ENCODE assay signal across 8 mouse cellular contexts in the genomic region with DNA sequence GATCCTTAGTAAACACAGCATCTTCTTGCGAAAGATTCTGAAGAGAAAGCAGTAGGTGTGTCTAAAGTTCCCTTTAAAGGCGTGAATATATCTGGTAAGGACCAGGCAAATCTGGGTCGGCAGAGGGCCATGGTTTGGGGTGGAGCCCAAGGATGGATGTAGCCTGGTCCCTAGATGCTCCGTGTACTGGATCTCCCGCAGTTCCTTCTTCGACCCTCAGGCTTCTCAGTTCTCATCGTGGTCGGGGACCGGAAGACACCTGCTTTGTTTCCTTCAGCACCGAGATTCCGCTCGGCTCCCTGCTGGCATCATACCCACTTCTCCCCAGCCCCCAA. TPM values are rescaled to one million over a fixed set of nuclear protein-coding genes. Genes with fewer than 3 reads are reported as not detected.
DNase-seq lines count a peak whose midpoint lies in the region; ATAC-seq and TF ChIP-seq lines count a peak whose summit lies in the region.

No protein-coding gene starts in this region.

- intact Hi-C loops in heart, postnatal 25 days (cut with DNase I), result loop anchor here (2.0 kb wide), 1 partner anchor 14 kb away; no protein-coding TSS in a partner anchor

- 1% methylated on average over 12 of the region's 12 CpGs for WGBS in heart, embryonic 14.5 days
- WGBS in bone marrow, adult 2 months, result 2% methylated on average over 12 of the region's 12 CpGs
- 1% methylated on average over 12 of the region's 12 CpGs for WGBS in hindbrain, embryonic 12.5 days
- WGBS in midbrain, embryonic 11.5 days, result 1% methylated on average over 12 of the region's 12 CpGs

- no peak for TF ChIP-seq CTCF in bone marrow, adult 2 months (IDR thresholded peaks at IDR 0.05; ENCODE audit: control insufficient read depth, insufficient read depth, low read length)

- peaks cover 6 to 30% of the 10 kb centered on the region in 2 experiments for H3K4me1 ChIP-seq in heart, embryonic 14.5 days (ENCODE audit: control insufficient read depth in 2 of 2, insufficient read depth in 2 of 2, low read length in 2 of 2)
- peaks cover 4% of the 10 kb centered on the region; the same call in 1 of the 2 replicates for H3K4me1 ChIP-seq in bone marrow, adult 2 months (ENCODE audit: control insufficient read depth, insufficient read depth, low read length)
- peaks cover 37% of the 10 kb centered on the region for H3K4me1 ChIP-seq in hindbrain, embryonic 12.5 days
- peaks cover 29% of the 10 kb centered on the region for H3K4me1 ChIP-seq in midbrain, embryonic 11.5 days (ENCODE audit: control insufficient read depth, insufficient read depth, low read length)

- no peaks in the 10 kb centered on the region for H3K9me3 ChIP-seq in heart, embryonic 14.5 days (ENCODE audit: control insufficient read depth, low read length)
- no peaks in the 10 kb centered on the region for H3K9me3 ChIP-seq in hindbrain, embryonic 12.5 days (replicated peaks)
- H3K9me3 ChIP-seq in midbrain, embryonic 11.5 days (ENCODE audit: control insufficient read depth, low read length), result no peaks in the 10 kb centered on the region

- peak overlapping the region; percentile 88 for H3K4me2 ChIP-seq in heart, embryonic 14.5 days (ENCODE audit: low read length)
- H3K4me2 ChIP-seq in hindbrain, embryonic 12.5 days (replicated peaks), result peak overlapping the region; percentile 88
- H3K4me2 ChIP-seq in midbrain, embryonic 11.5 days, result peak overlapping the region; percentile 61

- no peak for TF ChIP-seq POLR2A in bone marrow, adult 2 months (IDR thresholded peaks at IDR 0.05; ENCODE audit: borderline replicate concordance, control insufficient read depth, low read depth, low read length)

- H3K36me3 ChIP-seq in heart, embryonic 14.5 days (ENCODE audit: control insufficient read depth, insufficient read depth, low read length), result no peaks in the 10 kb centered on the region; the same call in 1 of the 2 replicates
- H3K36me3 ChIP-seq in hindbrain, embryonic 12.5 days, result 0 out of 2 replicates have a peak, but pooled peaks cover 2% of the 10 kb centered on the region
- no peaks in the 10 kb centered on the region for H3K36me3 ChIP-seq in midbrain, embryonic 11.5 days (ENCODE audit: control insufficient read depth, insufficient read depth, low read length)

- no peak for DNase-seq in heart, postnatal 25 days (ENCODE audit: low spot score)
- DNase-seq in midbrain, embryonic 11.5 days (ENCODE audit: low spot score, missing footprints), result no peak
- DNase-seq in adrenal gland, postnatal 14 days, result no peak
- DNase-seq in thymus, postnatal 0 days (ENCODE audit: low spot score), result no peak
- no peak for DNase-seq in kidney, postnatal 4 days

- ATAC-seq in heart, embryonic 14.5 days (ENCODE audit: insufficient number of reproducible peaks, insufficient read depth, low FRiP score, low read depth), result no peak
- ATAC-seq in hindbrain, embryonic 12.5 days (ENCODE audit: low FRiP score), result peak; percentile 38
- peak; percentile 56; the same call in 1 of the 2 replicates for ATAC-seq in midbrain, embryonic 11.5 days (ENCODE audit: low FRiP score)

- no peaks in the 10 kb centered on the region for H3K27me3 ChIP-seq in heart, embryonic 14.5 days (ENCODE audit: control insufficient read depth, insufficient read depth, low read length)
- H3K27me3 ChIP-seq in hindbrain, embryonic 12.5 days, result no peaks in the 10 kb centered on the region
- no peaks in the 10 kb centered on the region for H3K27me3 ChIP-seq in midbrain, embryonic 11.5 days (ENCODE audit: control insufficient read depth, insufficient read depth, low read length)

- H3K9ac ChIP-seq in heart, embryonic 14.5 days (ENCODE audit: low read length), result peak overlapping the region; percentile 95
- peak overlapping the region; percentile 81 for H3K9ac ChIP-seq in hindbrain, embryonic 12.5 days
- peak overlapping the region; percentile 82 for H3K9ac ChIP-seq in midbrain, embryonic 11.5 days (ENCODE audit: low read length)

- peak overlapping the region; percentile 98 to 100 for H3K27ac ChIP-seq in heart, embryonic 14.5 days (replicated peaks in 1 of 2; ENCODE audit: control insufficient read depth in 1 of 2, insufficient read depth in 1 of 2, low read depth in 2 of 2, low read length in 2 of 2)
- peak overlapping the region; percentile 99 for H3K27ac ChIP-seq in bone marrow, adult 2 months (ENCODE audit: control insufficient read depth, insufficient read depth, low read depth, low read length, poor library complexity)
- H3K27ac ChIP-seq in hindbrain, embryonic 12.5 days, result peak overlapping the region; percentile 97
- no peak overlapping the region; the same call in 1 of the 2 replicates for H3K27ac ChIP-seq in midbrain, embryonic 11.5 days (ENCODE audit: low read depth, low read length)

- peak overlapping the region; percentile 70 to 83 for H3K4me3 ChIP-seq in heart, embryonic 14.5 days (ENCODE audit: control insufficient read depth in 1 of 2, insufficient read depth in 1 of 2, low read depth in 1 of 2, low read length in 2 of 2)
- H3K4me3 ChIP-seq in bone marrow, adult 2 months (replicated peaks; ENCODE audit: control insufficient read depth, low read depth, low read length), result peak overlapping the region; percentile 96
- peak overlapping the region; percentile 75 for H3K4me3 ChIP-seq in hindbrain, embryonic 12.5 days
- peak overlapping the region; percentile 82 for H3K4me3 ChIP-seq in midbrain, embryonic 11.5 days (ENCODE audit: low read depth, low read length)

RNA-seq across cellular contexts. Expression of a gene that starts 0.8 kb away (rescaled TPM):
- polyA plus RNA-seq in heart, embryonic 14.5 days (2014; fragmentation: Nextera tagmentation; extraction: Ambion mirVana), result 19.5 and 23.3 TPM in 2 replicates
- 10 to 100 TPM; 75.4 to 89.1 TPM for total RNA-seq in heart, postnatal 25 days (2021)
- polyA plus RNA-seq in bone marrow, adult 2 months (2011; ENCODE audit: insufficient read depth, insufficient read length, low replicate concordance, missing spikeins), result 11.6 and 16.9 TPM in 2 replicates
- polyA plus RNA-seq in hindbrain, embryonic 12.5 days (2016; fragmentation: Nextera tagmentation; extraction: Ambion mirVana), result 37.0 and 47.6 TPM in 2 replicates
- polyA plus RNA-seq in midbrain, embryonic 11.5 days (2014; fragmentation: Nextera tagmentation; extraction: Ambion mirVana), result 17.1 and 21.1 TPM in 2 replicates
- total RNA-seq in adrenal gland, postnatal 14 days (2021), result 81.9 and 88.8 TPM in 2 replicates
- 13.6 and 19.0 TPM in 2 replicates for polyA plus RNA-seq in thymus, postnatal 0 days (2015; fragmentation: Nextera tagmentation; extraction: Ambion mirVana)

RNA-seq across cellular contexts. Expression of a gene that starts 55.2 kb away (rescaled TPM):
- polyA plus RNA-seq in heart, embryonic 14.5 days (2014; fragmentation: Nextera tagmentation; extraction: Ambion mirVana), result 24.6 and 30.3 TPM in 2 replicates
- total RNA-seq in heart, postnatal 25 days (2021), result 10 to 100 TPM; 30.1 to 31.5 TPM
- 3.7 and 9.0 TPM in 2 replicates for polyA plus RNA-seq in bone marrow, adult 2 months (2011; ENCODE audit: insufficient read depth, insufficient read length, low replicate concordance, missing spikeins)
- polyA plus RNA-seq in hindbrain, embryonic 12.5 days (2016; fragmentation: Nextera tagmentation; extraction: Ambion mirVana), result 9.9 and 11.3 TPM in 2 replicates
- polyA plus RNA-seq in midbrain, embryonic 11.5 days (2014; fragmentation: Nextera tagmentation; extraction: Ambion mirVana), result 5.4 and 7.0 TPM in 2 replicates
- 54.6 and 55.5 TPM in 2 replicates for total RNA-seq in adrenal gland, postnatal 14 days (2021)
- polyA plus RNA-seq in thymus, postnatal 0 days (2015; fragmentation: Nextera tagmentation; extraction: Ambion mirVana), result 33.6 and 34.0 TPM in 2 replicates
